Mouse (Mus musculus): Measurements from ENCODE around the gene Mta3. TPM values are rescaled to one million over a fixed set of nuclear protein-coding genes. Genes with fewer than 3 reads are reported as not detected.

Mta3 gene
- polyA plus RNA-seq, 1 experiment from 2014 or later: 27.2 TPM

DNA sequence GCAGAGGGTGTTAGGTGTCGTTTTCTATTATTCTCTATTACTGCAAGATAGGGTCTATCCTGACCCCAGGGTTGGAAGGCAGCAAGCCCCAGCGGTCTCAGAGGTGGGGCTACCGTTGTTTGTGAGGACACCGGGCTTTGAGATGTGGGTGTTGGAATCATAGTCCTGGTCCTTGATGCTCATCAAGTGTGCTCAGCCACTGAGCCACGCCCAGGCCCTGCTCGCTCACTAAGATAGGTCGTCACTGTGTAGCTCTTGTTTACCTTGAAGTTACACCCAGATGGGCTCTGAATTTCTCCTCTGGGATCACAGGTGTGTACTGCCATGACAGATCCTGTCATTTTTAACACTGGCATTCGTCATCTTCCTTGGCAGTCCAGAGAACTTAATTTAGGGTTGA, 31.8 kb downstream of the Mta3 start:
- Histone ChIP-seq H3K4me1 (ENCODE audit: control insufficient read depth, insufficient read depth, low read length) (no peaks in the 10 kb centered on the region), H3K9ac (ENCODE audit: low read depth, low read length) (no peak overlapping the region), H3K9me3 (replicated peaks; ENCODE audit: control insufficient read depth, low read length, poor library complexity, severe bottlenecking) (no peaks in the 10 kb centered on the region), H3K27me3 (ENCODE audit: control insufficient read depth, insufficient read depth, low read depth, low read length) (no peaks in the 10 kb centered on the region), H3K27ac (ENCODE audit: low read length) (no peak overlapping the region), H3K36me3 (ENCODE audit: control insufficient read depth, insufficient read depth, low read length) (no peaks in the 10 kb centered on the region; the same call in 1 of the 2 replicates), H3K4me2 (ENCODE audit: low read length) (no peak overlapping the region), H3K4me3 (ENCODE audit: low read depth, low read length) (no peak overlapping the region)
- WGBS: 93% methylated on average over 8 of the region's 8 CpGs
- no peak for ATAC-seq

DNA sequence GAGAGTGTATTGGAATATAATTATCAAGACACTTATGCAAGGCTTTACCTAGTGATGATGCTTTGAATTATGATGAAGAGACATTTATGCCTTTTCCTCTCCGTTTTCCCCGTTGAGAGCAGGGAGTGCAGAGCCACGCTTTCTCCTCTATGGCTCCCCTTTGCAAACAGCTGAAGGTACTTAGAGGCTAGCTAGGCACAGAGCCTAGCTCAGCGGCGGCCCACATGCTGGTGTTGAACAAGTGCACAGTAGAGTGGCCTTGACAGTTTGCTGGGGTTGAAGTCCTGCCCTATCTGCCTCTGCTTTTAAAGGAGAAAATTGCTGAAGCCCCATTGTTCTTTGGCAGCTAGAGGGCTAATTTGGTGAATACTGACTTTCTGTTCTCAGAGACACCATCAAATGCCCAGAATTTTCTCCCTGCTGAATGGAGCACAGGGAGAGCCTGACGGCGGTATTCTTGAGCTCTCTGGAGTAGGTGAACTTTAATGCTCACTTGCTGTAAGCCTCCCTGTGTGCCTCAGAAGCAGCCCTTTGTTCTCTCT, 34.2 kb downstream of the Mta3 start:
- H3K4me1 ChIP-seq (ENCODE audit: control insufficient read depth, insufficient read depth, low read length): no peaks in the 10 kb centered on the region
- no peak; the same call in 1 of the 2 replicates for ATAC-seq
- H3K4me3 ChIP-seq (ENCODE audit: low read depth, low read length): no peak overlapping the region
- H3K9ac ChIP-seq (ENCODE audit: low read depth, low read length): no peak overlapping the region
- H3K9me3 ChIP-seq (replicated peaks; ENCODE audit: control insufficient read depth, low read length, poor library complexity, severe bottlenecking): peaks cover 5% of the 10 kb centered on the region; the same call in 1 of the 2 replicates
- no peaks in the 10 kb centered on the region for H3K27me3 ChIP-seq (ENCODE audit: control insufficient read depth, insufficient read depth, low read depth, low read length)
- 0 out of 2 replicates have a peak overlapping the region, but pooled peaks have one; percentile 28 for H3K27ac ChIP-seq (ENCODE audit: low read length)
- 57% methylated on average over 7 of the region's 7 CpGs for WGBS
- H3K4me2 ChIP-seq (ENCODE audit: low read length): no peak overlapping the region
- H3K36me3 ChIP-seq (ENCODE audit: control insufficient read depth, insufficient read depth, low read length): peaks cover 3% of the 10 kb centered on the region

DNA sequence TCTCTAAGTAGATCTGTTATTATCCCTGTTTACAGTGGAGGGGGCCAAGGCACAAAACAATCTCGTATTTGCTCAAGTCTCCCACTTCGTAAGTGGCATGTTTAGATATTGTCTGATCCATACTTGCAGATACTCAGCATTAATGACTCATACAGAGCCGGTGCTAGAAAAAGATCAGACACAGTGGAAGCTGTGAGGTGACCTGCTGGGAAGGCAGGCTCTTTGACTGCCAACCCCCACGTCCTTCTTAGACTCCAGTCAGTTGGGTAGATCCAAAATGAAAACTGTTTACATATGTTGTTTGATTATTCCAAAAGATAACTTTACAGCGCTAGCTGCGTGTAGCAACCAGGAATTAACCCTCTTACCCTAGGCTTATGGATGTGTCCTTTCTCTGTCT, 35.3 kb downstream of the Mta3 start:
- Histone ChIP-seq H3K9ac (ENCODE audit: low read depth, low read length) (no peak overlapping the region), H3K4me3 (ENCODE audit: low read depth, low read length) (no peak overlapping the region), H3K27me3 (ENCODE audit: control insufficient read depth, insufficient read depth, low read depth, low read length) (no peaks in the 10 kb centered on the region), H3K9me3 (replicated peaks; ENCODE audit: control insufficient read depth, low read length, poor library complexity, severe bottlenecking) (peaks cover 5% of the 10 kb centered on the region; the same call in 1 of the 2 replicates), H3K27ac (ENCODE audit: low read length) (no peak overlapping the region), H3K4me1 (ENCODE audit: control insufficient read depth, insufficient read depth, low read length) (no peaks in the 10 kb centered on the region), H3K4me2 (ENCODE audit: low read length) (no peak overlapping the region), H3K36me3 (ENCODE audit: control insufficient read depth, insufficient read depth, low read length) (peaks cover 3% of the 10 kb centered on the region)
- WGBS: 52% methylated on average over 6 of the region's 6 CpGs
- ATAC-seq: 0 out of 2 replicates have a peak, but pooled peaks have one; percentile 14

DNA sequence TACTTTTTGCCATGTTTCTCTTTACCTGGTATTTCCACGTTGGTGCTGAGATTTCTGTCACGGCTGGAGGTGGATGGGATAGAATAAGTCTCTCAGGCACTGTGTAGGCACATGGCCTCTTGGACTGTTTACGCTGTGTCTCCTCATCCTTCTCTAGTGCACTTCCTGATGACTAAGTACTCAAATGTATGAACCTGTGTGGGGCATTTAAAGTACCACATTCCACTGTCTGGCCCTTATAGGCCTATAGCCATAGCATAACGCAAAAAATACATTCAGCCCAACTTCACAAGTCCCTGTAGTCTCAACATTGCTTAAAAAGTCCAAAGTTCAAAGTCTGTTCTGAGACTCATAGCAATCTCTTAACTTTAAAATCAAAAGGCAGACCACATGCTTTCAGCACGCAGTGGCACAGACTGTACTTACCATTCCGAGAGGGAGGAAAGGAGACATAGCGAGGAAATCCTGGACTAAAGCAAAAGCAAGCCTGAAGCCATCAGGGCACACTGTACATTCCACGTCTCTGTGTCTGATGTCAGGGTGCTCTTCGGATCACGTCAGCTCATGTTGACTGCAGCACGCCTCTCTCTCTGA, 38.4 kb downstream of the Mta3 start:
- no peak overlapping the region for H3K27ac ChIP-seq (ENCODE audit: low read length)
- peaks cover 5% of the 10 kb centered on the region; the same call in 1 of the 2 replicates for H3K9me3 ChIP-seq (replicated peaks; ENCODE audit: control insufficient read depth, low read length, poor library complexity, severe bottlenecking)
- H3K9ac ChIP-seq (ENCODE audit: low read depth, low read length): no peak overlapping the region
- no peak for ATAC-seq
- H3K36me3 ChIP-seq (ENCODE audit: control insufficient read depth, insufficient read depth, low read length): peaks cover 3% of the 10 kb centered on the region; the same call in 1 of the 2 replicates
- no peak overlapping the region for H3K4me2 ChIP-seq (ENCODE audit: low read length)
- H3K27me3 ChIP-seq (ENCODE audit: control insufficient read depth, insufficient read depth, low read depth, low read length): no peaks in the 10 kb centered on the region
- 97% methylated on average over 11 of the region's 11 CpGs for WGBS
- H3K4me1 ChIP-seq (ENCODE audit: control insufficient read depth, insufficient read depth, low read length): no peaks in the 10 kb centered on the region
- H3K4me3 ChIP-seq (ENCODE audit: low read depth, low read length): no peak overlapping the region

DNA sequence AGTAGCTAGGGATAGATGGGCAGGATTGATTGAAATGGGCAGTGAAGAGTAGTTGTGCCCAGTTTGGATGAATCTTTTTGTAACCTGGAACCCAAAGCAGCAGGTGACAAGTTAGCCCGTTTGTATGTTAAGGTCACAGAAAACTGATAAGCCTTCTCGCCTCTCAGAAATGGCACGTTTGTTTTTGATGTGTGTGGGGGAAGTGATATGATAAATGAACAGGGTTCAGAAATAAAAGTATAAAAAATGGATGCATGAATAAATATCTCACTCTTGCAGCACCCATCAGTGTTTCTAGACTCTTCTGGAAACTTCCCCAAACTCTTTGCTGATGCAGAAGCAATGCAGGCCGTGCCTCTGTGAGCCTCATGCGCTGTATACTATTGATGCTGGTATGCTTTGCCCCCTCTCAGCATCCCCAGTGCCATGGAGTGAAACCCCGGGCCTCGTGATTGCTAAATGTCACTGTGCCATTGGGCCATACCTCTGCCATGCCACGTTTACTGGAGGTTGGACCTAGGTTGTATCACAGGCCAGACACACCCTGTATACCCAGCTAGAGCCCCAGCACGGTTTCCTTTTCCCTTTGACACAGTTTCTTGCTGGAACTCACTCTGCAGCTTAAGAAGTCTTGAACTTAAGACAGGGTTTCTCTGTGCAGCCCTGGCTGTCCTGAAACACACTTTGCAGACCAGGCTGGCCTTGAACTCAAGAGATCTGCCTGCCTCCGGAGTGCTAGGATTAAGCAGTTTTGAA, 41.6 kb downstream of the Mta3 start:
- no peak for ATAC-seq
- Histone ChIP-seq H3K9me3 (replicated peaks; ENCODE audit: control insufficient read depth, low read length, poor library complexity, severe bottlenecking) (peaks cover 5% of the 10 kb centered on the region; the same call in 1 of the 2 replicates), H3K36me3 (ENCODE audit: control insufficient read depth, insufficient read depth, low read length) (peaks cover 3% of the 10 kb centered on the region; the same call in 1 of the 2 replicates)

DNA sequence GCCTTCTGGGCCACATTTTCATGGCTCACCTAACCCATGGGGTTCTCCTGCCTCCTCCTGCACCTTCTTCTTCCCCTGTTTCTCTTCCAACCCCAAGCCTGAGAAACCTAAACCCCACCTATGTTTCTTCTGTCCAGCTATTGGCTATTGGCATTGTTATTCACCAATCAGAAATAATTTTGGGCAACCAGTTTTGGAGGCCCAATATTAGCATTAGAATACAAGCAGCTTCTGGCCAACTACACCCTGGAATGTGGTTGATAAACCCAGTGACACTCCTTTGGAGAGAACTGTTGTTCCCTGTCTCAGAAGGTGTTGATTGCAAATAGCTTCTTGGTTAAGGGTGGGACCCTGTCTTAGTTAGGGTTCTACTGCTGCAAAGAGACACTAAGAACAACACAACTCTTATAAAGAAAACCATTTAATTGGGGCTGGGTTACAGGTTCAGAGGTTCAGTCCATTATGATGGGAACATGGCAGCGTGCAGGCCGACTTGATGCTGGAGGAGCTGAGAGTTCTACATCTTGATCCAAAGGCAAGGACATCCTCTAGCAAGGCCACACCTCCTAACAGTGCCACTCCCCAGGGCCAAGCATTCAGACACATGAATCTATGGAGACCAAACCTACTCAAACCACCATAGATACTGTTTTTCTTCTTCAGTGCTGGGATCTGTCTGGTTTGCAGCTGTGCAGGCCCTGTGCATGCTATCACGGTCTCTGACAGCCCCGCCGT, 44.4 kb downstream of the Mta3 start:
- Histone ChIP-seq H3K4me2 (ENCODE audit: low read length) (no peak overlapping the region), H3K4me3 (ENCODE audit: low read depth, low read length) (no peak overlapping the region), H3K27me3 (ENCODE audit: control insufficient read depth, insufficient read depth, low read depth, low read length) (no peaks in the 10 kb centered on the region), H3K36me3 (ENCODE audit: control insufficient read depth, insufficient read depth, low read length) (no peaks in the 10 kb centered on the region; the same call in 1 of the 2 replicates), H3K4me1 (ENCODE audit: control insufficient read depth, insufficient read depth, low read length) (0 out of 2 replicates have a peak, but pooled peaks cover 3% of the 10 kb centered on the region), H3K27ac (ENCODE audit: low read length) (no peak overlapping the region), H3K9ac (ENCODE audit: low read depth, low read length) (no peak overlapping the region), H3K9me3 (replicated peaks; ENCODE audit: control insufficient read depth, low read length, poor library complexity, severe bottlenecking) (no peaks in the 10 kb centered on the region; the same call in 1 of the 2 replicates)
- WGBS: 95% methylated on average over 5 of the region's 5 CpGs
- no peak for ATAC-seq

More for the DNA sequence above, 41.6 kb downstream of the Mta3 start:
- no peaks in the 10 kb centered on the region for H3K4me1 ChIP-seq (ENCODE audit: control insufficient read depth, insufficient read depth, low read length)
- H3K4me3 ChIP-seq (ENCODE audit: low read depth, low read length): no peak overlapping the region
- H3K4me2 ChIP-seq (ENCODE audit: low read length): no peak overlapping the region
- 91% methylated on average over 10 of the region's 10 CpGs for WGBS
- H3K27me3 ChIP-seq (ENCODE audit: control insufficient read depth, insufficient read depth, low read depth, low read length): no peaks in the 10 kb centered on the region
- no peak overlapping the region for H3K9ac ChIP-seq (ENCODE audit: low read depth, low read length)
- H3K27ac ChIP-seq (ENCODE audit: low read length): no peak overlapping the region

DNA sequence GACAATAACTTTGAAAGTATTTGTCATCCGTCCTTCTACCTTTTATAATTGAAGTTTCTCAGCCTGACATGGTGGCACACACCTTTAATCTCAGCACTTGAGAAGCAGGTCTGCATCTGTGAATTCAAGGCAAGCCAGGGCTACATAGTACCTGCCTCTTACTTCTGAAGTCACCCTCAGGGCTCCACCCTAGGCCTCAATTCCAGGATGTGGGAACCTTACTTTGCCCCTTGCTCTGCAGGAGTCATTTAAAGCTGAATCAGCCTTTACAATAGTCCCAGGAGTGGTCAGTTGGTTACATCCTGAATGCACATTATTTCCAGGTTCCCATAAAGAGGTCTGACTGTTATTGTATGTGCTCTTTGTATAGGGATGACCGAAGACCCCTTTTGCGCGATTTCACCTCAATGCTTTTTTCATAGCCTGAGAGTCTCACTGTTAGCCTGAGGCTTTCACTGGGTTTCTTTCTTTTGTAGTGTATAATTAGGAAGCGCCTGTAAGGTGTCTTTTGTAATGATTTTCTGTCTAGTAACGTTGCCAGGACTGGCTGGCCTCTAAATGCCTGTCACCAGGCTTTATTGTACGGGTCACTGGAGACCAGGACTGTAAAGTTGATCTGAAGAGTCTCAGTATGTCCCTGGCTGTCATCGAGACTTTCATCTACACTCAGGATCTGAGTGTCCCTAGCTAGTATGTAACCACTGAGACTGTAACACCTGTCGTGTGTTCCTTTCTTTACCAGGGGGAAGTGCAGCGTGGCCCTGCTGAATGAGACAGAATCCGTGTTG, 47.3 kb downstream of the Mta3 start:
- no peaks in the 10 kb centered on the region for H3K9me3 ChIP-seq (replicated peaks; ENCODE audit: control insufficient read depth, low read length, poor library complexity, severe bottlenecking)
- H3K4me2 ChIP-seq (ENCODE audit: low read length): no peak overlapping the region
- H3K27me3 ChIP-seq (ENCODE audit: control insufficient read depth, insufficient read depth, low read depth, low read length): no peaks in the 10 kb centered on the region
- 41% methylated on average over 11 of the region's 11 CpGs for WGBS
- H3K9ac ChIP-seq (ENCODE audit: low read depth, low read length): no peak overlapping the region
- 0 out of 2 replicates have a peak overlapping the region, but pooled peaks have one; percentile 29 for H3K27ac ChIP-seq (ENCODE audit: low read length)
- ATAC-seq: peak; percentile 77; the same call in 1 of the 2 replicates
- no peak overlapping the region for H3K4me3 ChIP-seq (ENCODE audit: low read depth, low read length)
- H3K4me1 ChIP-seq (ENCODE audit: control insufficient read depth, insufficient read depth, low read length): 0 out of 2 replicates have a peak, but pooled peaks cover 3% of the 10 kb centered on the region
- no peaks in the 10 kb centered on the region; the same call in 1 of the 2 replicates for H3K36me3 ChIP-seq (ENCODE audit: control insufficient read depth, insufficient read depth, low read length)

DNA sequence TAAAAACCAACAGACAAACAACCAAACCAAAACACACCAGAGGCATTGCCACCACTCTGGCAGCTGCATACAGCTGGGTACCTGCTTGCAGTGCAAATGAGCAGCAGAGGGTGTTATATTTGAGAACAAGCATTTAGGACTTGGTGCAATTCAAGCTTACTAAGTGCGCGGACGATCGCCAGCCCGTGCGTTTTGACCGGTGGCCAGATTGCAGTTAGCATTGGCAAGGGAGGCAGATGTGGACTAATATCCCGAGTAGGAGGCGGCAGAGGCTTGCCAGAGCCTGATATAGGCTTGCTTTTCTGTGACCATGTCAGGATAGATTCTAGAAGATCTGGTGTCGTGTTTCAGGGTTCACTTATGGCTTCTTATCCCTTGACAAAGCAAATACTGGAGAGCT, 52.1 kb downstream of the Mta3 start:
- ATAC-seq: no peak
- Histone ChIP-seq H3K27me3 (ENCODE audit: control insufficient read depth, insufficient read depth, low read depth, low read length) (no peaks in the 10 kb centered on the region), H3K4me3 (ENCODE audit: low read depth, low read length) (no peak overlapping the region), H3K36me3 (ENCODE audit: control insufficient read depth, insufficient read depth, low read length) (no peaks in the 10 kb centered on the region; the same call in 1 of the 2 replicates), H3K9ac (ENCODE audit: low read depth, low read length) (no peak overlapping the region), H3K4me2 (ENCODE audit: low read length) (no peak overlapping the region), H3K27ac (ENCODE audit: low read length) (peak overlapping the region; percentile 5; the same call in 1 of the 2 replicates), H3K9me3 (replicated peaks; ENCODE audit: control insufficient read depth, low read length, poor library complexity, severe bottlenecking) (no peaks in the 10 kb centered on the region), H3K4me1 (ENCODE audit: control insufficient read depth, insufficient read depth, low read length) (0 out of 2 replicates have a peak, but pooled peaks cover 3% of the 10 kb centered on the region)
- 86% methylated on average over 10 of the region's 10 CpGs for WGBS
